Mouse (Mus musculus): ENCODE measurements around the gene Cnot2. TPM values are rescaled to one million over a fixed set of nuclear protein-coding genes. Genes with fewer than 3 reads are reported as not detected.
"Not testable (repeated sequence)": the region's sequence is repeated elsewhere in the genome, so short reads cannot be mapped to it uniquely, and the experiment has no call there.

The Cnot2 gene
- total and polyA plus RNA-seq, 2 experiments from 2014 or later: 61.9 to 70.3 TPM

DNA sequence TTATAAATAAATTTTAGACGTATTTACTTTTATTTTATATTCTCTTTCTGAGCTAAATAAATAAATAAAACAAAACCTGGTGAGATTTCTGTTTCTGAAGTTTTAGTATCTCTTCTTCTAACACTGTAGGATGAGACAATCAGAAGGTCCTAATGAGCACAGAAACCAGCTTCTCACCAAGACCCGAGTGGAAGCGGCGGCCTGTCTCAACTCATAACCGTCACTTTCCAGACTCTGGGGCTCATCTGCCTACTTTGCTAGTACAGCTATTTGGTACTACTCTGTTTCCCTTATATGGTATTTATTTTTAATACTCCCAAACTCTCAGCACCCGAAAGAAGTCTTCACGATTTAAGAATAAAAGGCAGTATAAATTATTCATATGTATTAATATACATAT is 10.8 kb downstream of the Cnot2 start:
- Histone ChIP-seq H3K36me3 (ENCODE audit: insufficient read depth, low read length) (no peaks in the 10 kb centered on the region), H3K27me3 (ENCODE audit: insufficient read depth, low read length) (no peaks in the 10 kb centered on the region), H3K9ac (replicated peaks; ENCODE audit: low read length) (no peak overlapping the region), H3K4me3 (ENCODE audit: low read length) (no peak overlapping the region), H3K27ac (no peak overlapping the region), H3K9me3 (ENCODE audit: low read length) (no peaks in the 10 kb centered on the region), H3K4me2 (ENCODE audit: low read depth, low read length) (no peak overlapping the region), H3K4me1 (ENCODE audit: insufficient read depth, low read length) (no peaks in the 10 kb centered on the region)
- no peak for DNase-seq (ENCODE audit: low spot score)
- TF ChIP-seq CTCF (IDR thresholded peaks at IDR 0.05; ENCODE audit: low read depth): no peak
- 80% methylated on average over 7 of the region's 7 CpGs for WGBS
- ATAC-seq: no peak

DNA sequence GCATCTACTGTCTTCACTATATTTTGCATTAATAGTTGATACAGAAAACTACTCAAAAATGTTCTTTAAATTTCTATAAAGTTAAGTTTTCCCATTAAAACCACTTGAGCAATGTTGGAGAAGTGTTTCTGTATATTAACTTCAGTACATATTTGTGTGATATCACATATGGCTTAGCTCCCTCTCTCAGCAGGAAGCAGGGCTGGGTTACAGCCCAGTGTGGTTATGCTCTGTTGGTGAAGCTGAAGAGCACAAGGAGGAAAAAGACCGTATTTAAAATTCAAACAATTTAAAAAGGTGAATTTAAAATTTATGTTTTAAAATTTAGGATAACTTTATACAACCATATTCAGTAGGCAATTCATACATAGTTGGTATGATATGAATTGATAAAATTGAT is 12.8 kb downstream of the Cnot2 start:
- Histone ChIP-seq H3K27ac (no peak overlapping the region), H3K9ac (replicated peaks; ENCODE audit: low read length) (no peak overlapping the region), H3K4me2 (ENCODE audit: low read depth, low read length) (no peak overlapping the region), H3K4me1 (ENCODE audit: insufficient read depth, low read length) (no peaks in the 10 kb centered on the region), H3K9me3 (ENCODE audit: low read length) (no peaks in the 10 kb centered on the region), H3K4me3 (ENCODE audit: low read length) (no peak overlapping the region), H3K36me3 (ENCODE audit: insufficient read depth, low read length) (no peaks in the 10 kb centered on the region), H3K27me3 (ENCODE audit: insufficient read depth, low read length) (no peaks in the 10 kb centered on the region)
- DNase-seq (ENCODE audit: low spot score) (no peak), ATAC-seq (no peak)
- 44% methylated on average over 1 of the region's 1 CpGs for WGBS
- no peak for TF ChIP-seq CTCF (IDR thresholded peaks at IDR 0.05; ENCODE audit: low read depth)

DNA sequence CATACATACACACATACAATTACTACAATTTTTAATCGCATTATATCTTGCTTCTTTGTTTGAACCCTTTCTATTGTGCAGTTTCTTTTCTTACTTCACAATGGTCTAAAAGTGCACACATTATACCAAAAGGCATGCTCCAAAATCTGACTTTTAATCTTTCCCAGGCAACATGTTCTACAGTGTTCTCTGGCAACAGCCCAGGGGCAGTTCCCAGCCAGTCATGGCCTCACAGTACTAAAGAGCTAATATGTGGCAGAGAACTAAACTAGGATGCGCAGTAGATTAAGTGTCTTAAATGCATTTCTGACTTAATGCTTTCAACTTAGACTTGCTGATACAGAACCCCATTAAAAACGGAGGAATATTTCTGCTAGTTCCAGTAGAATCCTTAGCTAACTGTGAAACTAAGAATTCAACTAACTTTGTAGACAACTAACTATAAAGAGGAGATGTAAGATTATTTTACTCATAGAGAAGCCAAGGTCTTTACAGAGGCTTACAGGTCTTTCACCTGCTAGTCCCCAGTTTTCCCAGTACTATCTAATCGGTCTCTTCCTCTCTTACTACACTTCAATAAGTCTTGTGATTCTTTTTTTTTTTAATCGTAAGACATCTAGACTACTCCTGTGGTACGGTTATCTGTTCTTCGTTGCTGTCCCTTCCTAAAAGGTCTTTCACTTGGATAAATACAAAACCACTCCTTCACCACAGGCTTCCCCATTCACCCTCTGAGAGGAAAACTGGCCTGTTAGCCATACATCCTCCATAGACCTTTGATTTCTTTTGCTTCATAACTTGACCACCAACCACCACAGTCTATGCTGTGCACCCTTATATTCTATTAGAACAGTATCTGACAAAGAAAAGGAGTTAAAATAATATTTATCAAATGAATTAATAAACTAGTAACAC is 13.6 kb downstream of the Cnot2 start:
- DNase-seq (ENCODE audit: low spot score) (no peak), ATAC-seq (no peak)
- Histone ChIP-seq H3K27ac (no peak overlapping the region), H3K36me3 (ENCODE audit: insufficient read depth, low read length) (no peaks in the 10 kb centered on the region), H3K4me1 (ENCODE audit: insufficient read depth, low read length) (no peaks in the 10 kb centered on the region), H3K4me2 (ENCODE audit: low read depth, low read length) (no peak overlapping the region), H3K9me3 (ENCODE audit: low read length) (no peaks in the 10 kb centered on the region), H3K9ac (replicated peaks; ENCODE audit: low read length) (no peak overlapping the region), H3K27me3 (ENCODE audit: insufficient read depth, low read length) (no peaks in the 10 kb centered on the region), H3K4me3 (ENCODE audit: low read length) (no peak overlapping the region)
- no peak for TF ChIP-seq CTCF (IDR thresholded peaks at IDR 0.05; ENCODE audit: low read depth)
- WGBS: 85% methylated on average over 7 of the region's 7 CpGs

DNA sequence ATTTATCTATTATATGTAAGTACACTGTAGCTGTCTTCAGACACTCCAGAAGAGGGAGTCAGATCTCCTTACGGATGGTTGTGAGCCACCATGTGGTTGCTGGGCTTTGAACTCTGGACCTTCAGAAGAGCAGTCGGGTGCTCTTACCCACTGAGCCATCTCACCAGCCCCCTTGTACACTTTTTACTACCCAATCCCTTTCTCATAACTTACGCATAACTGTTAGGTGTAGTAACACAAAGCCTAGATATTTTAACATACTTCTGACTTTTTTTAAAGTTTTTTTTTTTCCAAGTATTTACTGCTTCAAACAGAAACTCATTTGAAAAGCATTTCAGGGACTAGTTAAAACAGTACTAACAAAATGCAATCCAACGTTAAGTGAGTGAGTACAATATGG is 14.8 kb downstream of the Cnot2 start:
- H3K4me2 ChIP-seq (ENCODE audit: low read depth, low read length); H3K4me3 ChIP-seq (ENCODE audit: low read length); H3K9me3 ChIP-seq (ENCODE audit: low read length); H3K36me3 ChIP-seq (ENCODE audit: insufficient read depth, low read length); H3K9ac ChIP-seq (replicated peaks; ENCODE audit: low read length); H3K27ac ChIP-seq; H3K27me3 ChIP-seq (ENCODE audit: insufficient read depth, low read length); ATAC-seq; DNase-seq (ENCODE audit: low spot score); H3K4me1 ChIP-seq (ENCODE audit: insufficient read depth, low read length): not testable (repeated sequence)
- WGBS: 82% methylated on average over 4 of the region's 4 CpGs

DNA sequence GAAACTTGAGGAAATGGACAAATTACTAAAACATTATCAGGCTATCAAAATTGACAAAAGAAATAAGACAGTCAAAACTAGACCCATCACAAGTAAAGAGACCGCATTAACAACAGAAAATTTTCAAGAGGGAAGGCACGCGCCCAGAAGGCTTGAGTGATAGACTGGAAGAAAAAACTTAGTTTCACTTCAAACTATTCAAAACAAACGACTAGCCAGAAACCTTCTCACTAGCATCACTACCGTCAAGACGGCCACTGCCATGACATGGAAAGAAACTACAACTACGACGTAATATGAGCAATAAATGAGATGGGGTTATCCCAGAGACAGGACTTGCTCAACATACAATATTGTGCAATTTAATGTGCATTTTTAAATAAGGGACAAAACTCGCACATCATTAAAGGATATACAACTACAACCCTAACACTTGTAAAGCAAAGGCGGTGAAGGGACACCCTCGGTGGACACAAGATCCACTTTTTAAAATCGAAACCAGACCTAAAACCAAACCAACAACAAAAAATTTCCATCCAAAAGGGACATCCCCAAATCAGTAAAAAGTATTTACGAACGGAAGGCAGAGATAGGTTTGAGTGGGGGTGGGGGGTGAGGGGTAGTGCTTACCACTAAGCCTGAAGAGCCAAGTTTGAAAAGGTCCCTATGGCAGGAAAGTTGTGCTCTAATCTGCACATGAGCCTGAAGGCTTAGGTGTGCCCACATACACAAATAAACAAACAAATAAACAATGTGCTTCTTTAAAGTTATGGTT is 16.3 kb downstream of the Cnot2 start:
- Histone ChIP-seq H3K4me1 (ENCODE audit: insufficient read depth, low read length) (no peaks in the 10 kb centered on the region), H3K9ac (replicated peaks; ENCODE audit: low read length) (no peak overlapping the region), H3K4me3 (ENCODE audit: low read length) (no peak overlapping the region), H3K36me3 (ENCODE audit: insufficient read depth, low read length) (no peaks in the 10 kb centered on the region), H3K27ac (no peak overlapping the region), H3K9me3 (ENCODE audit: low read length) (no peaks in the 10 kb centered on the region), H3K27me3 (ENCODE audit: insufficient read depth, low read length) (no peaks in the 10 kb centered on the region), H3K4me2 (ENCODE audit: low read depth, low read length) (no peak overlapping the region)
- ATAC-seq (no peak), DNase-seq (ENCODE audit: low spot score) (no peak)
- 93% methylated on average over 14 of the region's 14 CpGs for WGBS
- no peak for TF ChIP-seq CTCF (IDR thresholded peaks at IDR 0.05; ENCODE audit: low read depth)

DNA sequence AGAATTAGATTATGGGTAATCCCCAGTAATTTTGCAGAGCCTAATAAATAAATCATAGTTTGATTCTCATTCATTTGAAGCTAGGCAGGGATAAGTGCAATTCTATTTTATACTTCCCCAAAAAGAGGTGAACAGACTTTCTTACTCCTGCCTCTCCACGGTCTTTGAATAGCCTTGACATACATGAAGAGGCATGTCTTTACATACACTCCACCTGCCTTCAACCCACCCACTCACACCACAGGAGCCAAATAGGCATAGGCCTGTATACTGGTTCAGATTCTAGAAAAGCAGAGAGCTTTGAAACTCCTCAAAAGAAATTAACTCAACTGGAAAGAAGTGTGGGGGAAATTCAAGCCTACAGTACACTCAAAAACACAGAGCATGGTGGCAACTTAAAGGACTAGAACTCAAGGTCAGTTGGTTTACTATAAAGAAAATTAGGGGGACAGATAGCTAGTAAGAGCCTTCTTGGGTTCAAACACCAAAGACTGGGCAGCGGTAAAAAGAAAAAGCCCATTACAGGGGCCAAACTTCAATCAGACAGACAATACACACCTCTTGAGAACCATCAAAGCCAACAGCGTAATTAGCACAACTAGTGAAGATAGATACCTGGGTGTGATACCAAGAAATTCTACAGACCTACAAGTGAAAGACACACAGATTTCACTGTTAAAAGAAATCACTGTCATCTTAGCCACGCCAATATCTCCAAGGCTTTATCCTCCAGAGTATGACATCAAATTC is 18.4 kb downstream of the Cnot2 start:
- H3K9ac ChIP-seq (replicated peaks; ENCODE audit: low read length): no peak overlapping the region
- no peaks in the 10 kb centered on the region for H3K9me3 ChIP-seq (ENCODE audit: low read length)
- H3K4me1 ChIP-seq (ENCODE audit: insufficient read depth, low read length): no peaks in the 10 kb centered on the region
- H3K27ac ChIP-seq: no peak overlapping the region
- no peak overlapping the region for H3K4me3 ChIP-seq (ENCODE audit: low read length)
- H3K27me3 ChIP-seq (ENCODE audit: insufficient read depth, low read length): no peaks in the 10 kb centered on the region
- no peak for TF ChIP-seq CTCF (IDR thresholded peaks at IDR 0.05; ENCODE audit: low read depth)
- 68% methylated on average over 4 of the region's 4 CpGs for WGBS
- ATAC-seq (no peak), DNase-seq (ENCODE audit: low spot score) (no peak)
- H3K4me2 ChIP-seq (ENCODE audit: low read depth, low read length): no peak overlapping the region
- no peaks in the 10 kb centered on the region for H3K36me3 ChIP-seq (ENCODE audit: insufficient read depth, low read length)
